Mouse (Mus musculus): ENCODE results near the gene Bnc1.

Gene Bnc1

DNA sequence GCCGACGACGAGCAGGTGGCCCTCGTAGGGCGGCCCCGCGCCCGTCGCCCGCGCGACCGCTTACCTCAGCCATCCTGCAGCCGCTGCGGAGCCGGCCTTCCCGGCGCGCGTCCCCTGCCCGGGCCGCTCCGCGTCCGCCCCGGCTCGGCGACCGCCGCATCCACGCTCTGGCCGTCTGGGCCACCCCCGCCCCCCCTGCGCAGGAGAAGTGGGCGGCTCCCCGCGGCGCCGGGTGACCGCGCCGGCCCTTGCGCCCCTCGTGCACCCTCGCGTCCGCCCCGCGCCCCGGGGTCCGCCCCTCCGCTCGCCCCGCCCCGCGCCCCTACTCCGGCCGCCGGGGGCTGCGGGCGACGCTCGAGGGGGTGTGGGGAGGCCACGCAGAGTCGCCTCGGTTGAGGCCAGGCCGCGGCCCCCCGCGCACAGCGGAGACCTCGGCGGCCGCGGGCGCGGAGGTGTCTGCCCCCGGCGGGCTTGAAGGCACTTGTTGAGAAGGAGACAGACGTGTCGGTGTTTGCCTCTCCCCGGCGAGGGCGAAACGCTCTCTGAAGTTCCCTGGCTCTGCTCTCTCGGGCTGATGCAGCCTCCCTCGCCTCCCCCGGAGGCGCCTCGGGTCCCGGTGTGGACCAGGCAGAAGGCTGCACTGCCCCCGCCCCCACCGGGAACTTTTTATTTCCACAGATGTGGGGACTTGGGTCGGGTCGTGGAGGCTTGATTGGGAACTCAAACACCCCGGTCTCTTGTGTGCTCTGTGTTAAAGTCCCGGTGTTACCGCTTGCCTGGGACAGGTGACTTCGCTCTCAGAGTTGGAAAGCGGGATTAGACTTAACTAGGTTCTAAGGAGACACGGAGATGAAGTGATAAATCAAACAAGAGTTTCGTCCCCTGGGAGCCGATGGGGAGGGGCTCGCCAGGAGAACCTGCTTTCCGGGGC, at the start of gene Bnc1:
Gene Bnc1, minus strand, starts transcription at position 162 of the 931 bp plus-strand sequence.
- ChIA-PET POLR2A (interaction anchor here in 1 of 4 experiments (0.7 kb wide), 2 partner anchors 272 to 280 kb away, joined by 3 read pairs; no protein-coding TSS in a partner anchor), CTCF (interaction anchor here in 1 of 4 experiments (0.7 kb wide), 1 partner anchor 52 kb away, joined by 6 read pairs; no protein-coding TSS in a partner anchor)

DNA sequence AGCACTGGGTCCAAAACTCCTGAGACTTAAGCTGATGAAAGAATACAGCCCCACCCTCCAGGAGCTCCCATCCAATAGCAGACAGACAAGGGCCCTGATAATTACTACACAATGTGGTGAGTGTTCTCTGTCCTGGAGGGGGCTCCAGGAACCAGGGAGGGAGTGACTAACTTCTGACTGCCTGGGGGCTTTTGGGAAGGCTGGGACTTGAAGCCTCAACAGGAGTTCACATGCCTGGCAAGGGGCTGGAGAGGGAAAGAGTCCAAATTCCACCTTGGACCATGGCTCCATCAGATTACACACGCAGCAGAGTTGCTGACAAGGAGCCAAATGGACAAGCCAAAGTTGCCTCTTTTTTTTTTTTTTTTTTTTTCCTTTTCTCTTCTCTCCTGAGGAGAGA, 41.3 kb upstream of the Bnc1 start:
- CTCF ChIA-PET = no interaction called here

DNA sequence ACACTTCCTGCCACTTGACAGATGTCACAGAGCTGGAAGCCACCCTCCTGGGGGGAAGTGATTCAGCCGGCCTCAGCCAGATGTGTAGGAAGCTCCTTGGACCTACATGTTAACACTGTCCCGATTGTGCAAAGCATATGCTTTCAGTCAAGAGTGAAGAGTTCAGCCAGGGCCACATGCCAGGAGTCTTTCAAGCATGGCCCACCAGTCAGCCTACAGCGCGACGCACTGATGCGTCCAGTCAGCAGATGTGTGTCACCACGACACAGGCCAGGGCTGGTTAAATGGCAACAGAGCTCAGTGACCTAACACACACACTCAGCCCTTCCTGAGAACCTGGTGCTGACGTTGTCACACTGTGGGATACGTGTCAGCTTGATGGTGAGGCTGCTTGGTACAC, 37.6 kb upstream of the Bnc1 start:
- ChIA-PET CTCF (no interaction called here), POLR2A (no interaction called here)

More for the DNA sequence above, 41.3 kb upstream of the Bnc1 start:
- POLR2A ChIA-PET = no interaction called here

GRCm38 (mm10) chr7:82025802-82026201, 33.7 kb upstream of the Bnc1 start:
- ChIA-PET POLR2A (no interaction called here), CTCF (no interaction called here)

GRCm38 (mm10) chr7:82023676-82024075, 31.6 kb upstream of the Bnc1 start:
- POLR2A ChIA-PET = no interaction called here
- CTCF ChIA-PET = interaction anchor here in 1 of 4 experiments (1.9 kb wide), 1 partner anchor 96 kb away, joined by 4 read pairs; no protein-coding TSS in a partner anchor

DNA sequence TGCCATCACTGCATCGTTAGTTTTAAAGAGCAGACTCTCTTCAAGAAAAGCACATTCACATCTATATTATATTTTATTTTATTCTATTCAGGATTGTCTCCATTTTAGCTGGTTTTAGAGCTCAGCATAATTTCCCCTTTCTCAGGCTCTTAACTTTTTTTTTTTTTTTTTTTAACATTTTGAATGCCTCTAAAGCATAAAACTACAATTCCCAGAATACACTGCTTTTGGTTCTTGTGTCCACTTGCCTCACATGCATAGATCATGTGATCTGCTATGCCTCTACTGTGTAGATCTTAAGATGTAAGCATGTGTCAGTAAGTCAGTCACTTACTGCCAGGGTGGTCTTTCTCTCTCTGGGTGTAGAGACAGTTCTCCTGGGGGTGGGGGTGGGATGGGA, 30.3 kb upstream of the Bnc1 start:
- POLR2A ChIA-PET = interaction anchor here in 1 of 4 experiments (0.7 kb wide), 1 partner anchor 149 kb away, joined by 3 read pairs; no protein-coding TSS in a partner anchor
- CTCF ChIA-PET = interaction anchor here in 1 of 4 experiments (0.6 kb wide), 1 partner anchor 85 kb away, joined by 3 read pairs; no protein-coding TSS in a partner anchor

DNA sequence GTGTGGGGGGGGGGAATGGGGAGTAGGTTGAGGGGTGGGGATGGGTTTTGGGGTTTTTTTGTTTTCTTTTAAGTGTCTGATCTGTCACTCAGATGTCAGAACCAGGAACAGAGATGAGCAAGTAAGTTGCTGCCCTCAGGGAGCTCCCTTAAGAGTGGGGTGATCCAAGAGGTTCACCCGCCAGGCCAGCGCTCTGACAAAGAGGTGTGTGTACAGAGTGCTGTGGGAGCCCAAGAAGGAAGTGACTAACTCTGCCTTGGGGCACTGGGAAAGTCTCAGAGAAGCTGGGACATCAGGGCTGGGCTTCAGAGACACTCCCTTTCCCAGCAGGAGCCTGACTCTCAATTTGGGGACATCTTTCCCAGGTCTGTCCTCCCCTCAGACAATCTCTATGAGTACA, 25.9 kb upstream of the Bnc1 start:
- ChIA-PET POLR2A (no interaction called here), CTCF (interaction anchor here in 1 of 4 experiments (0.7 kb wide), 1 partner anchor 48 kb away, joined by 3 read pairs; no protein-coding TSS in a partner anchor)

DNA sequence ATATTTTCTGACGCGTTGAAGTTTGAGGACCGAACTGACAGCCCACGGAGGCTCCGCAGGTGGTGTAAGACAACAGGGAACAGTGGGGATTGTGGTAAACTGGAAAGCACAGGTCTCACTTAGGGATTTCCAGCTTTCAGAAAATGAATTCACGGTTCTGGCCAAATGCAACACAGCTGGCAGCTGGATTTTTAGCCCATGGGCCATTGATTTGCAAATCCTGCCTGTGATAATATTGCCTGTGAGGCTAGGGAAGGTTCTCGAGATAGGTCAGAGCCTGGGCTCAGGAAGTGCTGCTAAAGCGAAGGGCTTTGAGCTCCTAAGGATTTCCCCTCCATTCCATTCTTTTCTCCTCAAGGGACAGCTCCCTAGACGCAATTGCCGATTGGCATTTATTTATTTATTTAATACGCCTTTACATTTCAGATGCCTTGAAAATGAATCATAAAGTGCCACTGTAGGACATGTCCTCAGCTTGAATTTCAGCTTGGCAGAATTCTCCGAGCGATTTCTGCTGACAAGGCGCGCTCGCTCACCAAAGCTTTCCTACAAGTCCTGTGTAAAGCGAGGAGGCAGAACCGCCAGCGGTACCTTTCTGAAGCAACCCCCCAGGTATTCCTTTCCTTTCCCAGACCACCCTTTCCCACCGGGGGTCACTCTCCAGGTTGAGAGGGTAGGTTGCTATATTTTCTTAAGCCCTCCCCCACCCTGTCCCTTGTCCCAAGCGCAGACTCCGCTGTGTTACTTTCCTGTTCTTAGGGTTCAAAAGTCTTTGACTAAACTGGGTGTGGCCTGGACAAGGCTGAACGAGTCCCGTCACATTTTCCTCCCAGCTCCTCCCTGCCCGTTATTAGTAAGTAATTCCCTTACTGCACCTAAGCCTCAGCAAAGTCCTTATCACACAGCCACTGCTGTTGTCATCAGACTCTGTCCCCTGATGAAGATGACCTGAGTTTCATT, 24.9 kb upstream of the Bnc1 start:
- CTCF ChIA-PET = interaction anchor here in 1 of 4 experiments (0.5 kb wide), 1 partner anchor 63 kb away, joined by 3 read pairs; no protein-coding TSS in a partner anchor
- POLR2A ChIA-PET = interaction anchor here in 1 of 4 experiments (0.5 kb wide), 1 partner anchor 97 kb away, joined by 3 read pairs; no protein-coding TSS in a partner anchor

DNA sequence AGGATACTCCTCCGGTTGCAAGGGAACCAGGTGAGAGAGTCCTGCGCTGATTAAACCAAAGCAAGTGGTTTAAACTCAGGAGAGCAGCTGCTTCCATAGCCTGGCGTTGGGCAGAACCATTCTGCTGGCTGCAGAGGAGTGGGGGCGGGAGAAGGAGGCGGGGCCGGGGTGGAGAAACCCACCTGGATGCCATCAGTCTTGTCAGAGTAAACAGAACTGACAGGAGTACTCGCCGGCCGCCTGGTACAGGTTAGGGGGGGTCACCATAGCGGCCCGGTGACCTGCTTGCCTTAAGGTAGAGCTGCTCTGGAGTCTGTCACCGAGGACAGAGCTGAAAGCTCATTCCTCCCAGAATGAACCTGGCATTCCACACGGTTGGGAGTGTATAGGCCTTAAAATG, 20.4 kb upstream of the Bnc1 start:
- ChIA-PET CTCF (interaction anchor here in 2 of 4 experiments (0.6 kb wide), 2 partner anchors 303 to 575 kb away, joined by 3 read pairs; no protein-coding TSS in a partner anchor), POLR2A (interaction anchor here in 1 of 4 experiments (0.7 to 1.2 kb wide), 2 partner anchors 24 to 61 kb away, joined by 3 read pairs; no protein-coding TSS in a partner anchor)

- ChIA-PET CTCF (interaction anchor here in 2 of 4 experiments (0.6 kb wide), 2 partner anchors 304 to 575 kb away, joined by 3 read pairs; no protein-coding TSS in a partner anchor), POLR2A (no interaction called here)
Observed at GRCm38 (mm10) chr7:82011534-82012401, 19.7 kb upstream of the Bnc1 start.

DNA sequence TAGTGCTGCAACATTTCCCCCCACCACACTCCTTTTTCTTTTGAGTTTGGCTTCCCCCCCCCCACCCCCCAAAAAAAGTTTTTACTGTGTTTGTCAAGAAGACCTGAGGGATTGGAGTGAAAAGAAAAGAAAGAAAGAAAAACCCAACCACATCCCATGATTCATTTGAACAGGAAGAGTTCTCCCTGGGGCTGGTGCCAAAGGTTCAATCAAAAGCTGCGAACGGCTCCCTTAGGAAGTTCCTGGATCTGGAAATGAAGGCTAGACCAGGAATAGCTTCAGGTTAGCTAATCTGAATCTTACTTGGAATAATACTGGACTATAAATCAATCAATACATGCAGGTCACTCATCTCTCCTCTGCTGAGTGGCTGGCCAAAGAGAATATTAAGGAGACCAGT, 15.1 kb upstream of the Bnc1 start:
- POLR2A ChIA-PET = interaction anchor here in 1 of 4 experiments (0.6 kb wide), 1 partner anchor 40 kb away, joined by 3 read pairs; no protein-coding TSS in a partner anchor
- CTCF ChIA-PET = interaction anchor here in 3 of 4 experiments (0.6 to 1.0 kb wide), 3 partner anchors 111 to 1844 kb away, joined by 3 to 12 read pairs (median 3); no protein-coding TSS in a partner anchor

GRCm38 (mm10) chr7:82004228-82004627, 12.1 kb upstream of the Bnc1 start:
- ChIA-PET POLR2A (no interaction called here), CTCF (interaction anchor here in 1 of 4 experiments (0.6 kb wide), 1 partner anchor 276 kb away, joined by 3 read pairs; no protein-coding TSS in a partner anchor)

DNA sequence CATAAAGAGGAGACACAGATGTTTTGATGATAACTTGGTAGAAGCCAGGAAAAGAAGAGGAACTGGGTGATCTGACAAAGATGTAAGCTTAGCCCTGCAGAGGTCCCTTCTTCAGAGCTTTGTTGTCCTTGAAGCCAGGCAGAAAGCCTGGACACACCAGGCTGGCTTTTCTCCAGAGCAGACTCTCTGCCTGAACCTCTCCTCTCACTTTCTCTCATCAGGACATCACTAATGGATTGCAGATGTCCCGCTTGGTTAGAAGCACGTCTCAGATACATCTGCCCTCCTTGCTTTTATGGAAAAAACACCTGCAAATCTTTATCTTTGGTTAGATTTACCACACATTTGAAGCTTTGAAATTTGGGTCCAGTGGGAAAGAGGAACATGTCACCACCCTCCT, 7.7 kb upstream of the Bnc1 start:
- CTCF ChIA-PET = no interaction called here
- POLR2A ChIA-PET = no interaction called here

DNA sequence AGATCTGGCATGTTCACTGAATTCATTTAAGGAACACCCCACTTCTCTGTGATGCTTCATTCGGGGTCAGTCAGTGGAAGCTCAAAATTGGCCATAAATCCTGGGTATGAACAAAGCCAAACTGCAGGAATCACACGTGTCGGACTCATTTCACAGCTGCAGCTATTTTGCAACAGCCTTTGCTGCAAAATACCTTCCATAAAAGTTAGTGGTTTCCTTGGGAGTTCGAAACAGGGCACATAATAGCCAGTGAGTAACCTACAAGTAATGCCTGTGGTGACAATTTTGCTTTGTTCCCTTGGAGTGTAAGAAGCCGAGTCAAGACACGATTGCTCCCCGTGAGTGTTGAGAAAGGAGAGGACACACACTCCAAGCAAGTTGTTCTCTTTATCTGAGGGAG, 7.3 kb upstream of the Bnc1 start:
- POLR2A ChIA-PET = interaction anchor here in 1 of 4 experiments (1.0 kb wide), 1 partner anchor 257 kb away, joined by 4 read pairs; no protein-coding TSS in a partner anchor
- CTCF ChIA-PET = no interaction called here

DNA sequence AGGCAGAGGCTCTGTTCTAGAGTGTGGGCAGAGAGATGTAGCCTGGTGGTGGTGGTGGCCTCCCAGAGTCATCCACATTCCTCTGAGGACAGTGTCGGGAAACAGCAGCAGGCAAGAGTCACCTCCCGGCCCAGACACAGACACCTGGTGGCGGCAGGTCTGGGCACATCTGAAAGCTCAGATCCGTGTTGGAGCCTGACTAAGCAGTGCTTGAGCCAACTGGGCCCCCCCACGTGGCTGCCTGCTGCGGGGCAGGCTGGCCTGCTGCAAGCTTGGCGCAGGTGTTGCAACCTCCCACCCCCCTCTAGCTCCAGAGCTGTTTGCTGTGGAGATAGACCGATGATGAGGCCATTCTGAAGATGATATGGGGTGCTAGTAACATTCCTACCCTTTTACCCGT, 3.9 kb upstream of the Bnc1 start:
- POLR2A ChIA-PET = no interaction called here
- CTCF ChIA-PET = no interaction called here

DNA sequence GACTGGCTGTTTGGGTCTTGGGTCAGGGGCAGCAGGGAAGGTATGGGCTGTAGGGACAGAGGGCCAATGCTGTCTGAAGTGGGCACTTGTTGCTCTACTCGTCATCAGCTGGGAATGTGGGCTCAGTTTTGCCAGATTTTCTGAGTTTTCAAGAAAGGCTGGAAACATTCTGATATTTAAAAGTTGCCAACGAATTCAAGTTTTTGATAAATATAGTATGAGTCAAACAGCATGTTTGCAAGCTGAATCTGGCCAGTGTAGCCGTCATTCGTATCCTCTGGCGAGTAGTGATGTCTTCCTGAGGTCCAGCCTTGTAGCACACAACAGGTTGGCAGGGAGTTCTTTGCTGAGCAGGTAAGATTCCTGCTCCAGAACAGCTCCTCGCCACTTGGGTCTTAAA, 3.0 kb upstream of the Bnc1 start:
- ChIA-PET POLR2A (no interaction called here), CTCF (interaction anchor here in 1 of 4 experiments (1.6 kb wide), 1 partner anchor 124 kb away, joined by 3 read pairs; no protein-coding TSS in a partner anchor)

GRCm38 (mm10) chr7:81993140-81993539, 1.0 kb upstream of the Bnc1 start:
- POLR2A ChIA-PET = interaction anchor here in 1 of 4 experiments (0.7 kb wide), 2 partner anchors 273 to 279 kb away, joined by 3 read pairs; no protein-coding TSS in a partner anchor
- CTCF ChIA-PET = interaction anchor here in 1 of 4 experiments (0.7 kb wide), 1 partner anchor 53 kb away, joined by 6 read pairs; no protein-coding TSS in a partner anchor

DNA sequence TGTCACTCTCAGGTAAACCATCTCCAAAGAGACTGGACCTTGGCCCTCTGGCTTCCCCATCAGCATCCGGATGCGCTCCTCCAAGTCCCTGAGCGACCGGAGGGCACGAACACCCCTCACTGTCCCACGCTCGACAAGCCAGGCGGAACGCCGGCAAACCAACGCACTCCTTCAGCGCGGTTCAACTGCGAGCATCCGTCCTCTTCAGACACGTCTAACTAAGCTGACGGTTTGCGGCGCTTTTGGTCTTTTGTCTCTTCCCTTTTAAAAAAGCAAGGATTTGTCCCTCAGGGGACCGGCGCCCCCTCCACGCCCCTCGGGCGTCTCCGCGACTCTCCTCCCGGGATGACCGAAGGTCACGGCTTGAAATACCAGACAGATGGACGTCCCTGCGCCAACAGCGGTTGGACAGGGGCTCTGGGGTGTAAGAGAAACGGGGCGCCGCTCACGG, 456 bp downstream of the Bnc1 start:
- POLR2A ChIA-PET = no interaction called here

More for the DNA sequence above, 456 bp downstream of the Bnc1 start:
- CTCF ChIA-PET = interaction anchor here in 1 of 4 experiments (0.6 kb wide), 1 partner anchor 727 kb away, joined by 3 read pairs; no protein-coding TSS in a partner anchor

Data from embryonic stem cell, embryonic (primary cell).